Mouse (Mus musculus): ENCODE measurements at regions not wholly inside any gene's neighbourhood (a gene's known extent, or its start where the extent isn't known, plus 50 kb on each side); places are given as distances from the start of the nearest gene placed in this dataset.

- no peak overlapping the region for H3K27ac ChIP-seq
- H3K9me3 ChIP-seq, result no peaks in the 10 kb centered on the region
- H3K36me3 ChIP-seq, result no peaks in the 10 kb centered on the region
- no peaks in the 10 kb centered on the region for H3K27me3 ChIP-seq (replicated peaks)
- no peak overlapping the region for H3K4me3 ChIP-seq
- H3K9ac ChIP-seq, result no peak overlapping the region
- H3K4me2 ChIP-seq (replicated peaks), result no peak overlapping the region
- H3K4me1 ChIP-seq, result no peaks in the 10 kb centered on the region
- 83% methylated on average over 6 of the region's 6 CpGs for WGBS
- no peak for ATAC-seq (ENCODE audit: low FRiP score, low read depth)
Measured at GRCm38 (mm10) chr1:164564847-164565246, 106.7 kb upstream of the Atp1b1 start.

- no peaks in the 10 kb centered on the region for H3K27me3 ChIP-seq (replicated peaks)
- no peak overlapping the region for H3K4me2 ChIP-seq (replicated peaks)
- 84% methylated on average over 4 of the region's 4 CpGs for WGBS
- H3K4me1 ChIP-seq, result no peaks in the 10 kb centered on the region
- no peaks in the 10 kb centered on the region for H3K9me3 ChIP-seq
- H3K4me3 ChIP-seq, result no peak overlapping the region
- H3K27ac ChIP-seq, result no peak overlapping the region
- ATAC-seq (ENCODE audit: low FRiP score, low read depth), result no peak
- H3K36me3 ChIP-seq, result no peaks in the 10 kb centered on the region
- no peak overlapping the region for H3K9ac ChIP-seq
Measured at GRCm38 (mm10) chr1:164559546-164560228, 101.5 kb upstream of the Atp1b1 start.

GRCm38 (mm10) chr1:164552658-164553057, 94.5 kb upstream of the Atp1b1 start:
- H3K9ac ChIP-seq, result no peak overlapping the region
- no peak for ATAC-seq (ENCODE audit: low FRiP score, low read depth)
- H3K4me1 ChIP-seq, result no peaks in the 10 kb centered on the region
- no peaks in the 10 kb centered on the region for H3K9me3 ChIP-seq
- no peaks in the 10 kb centered on the region for H3K36me3 ChIP-seq
- WGBS, result 62% methylated on average over 4 of the region's 4 CpGs
- H3K27ac ChIP-seq, result no peak overlapping the region
- H3K27me3 ChIP-seq (replicated peaks), result no peaks in the 10 kb centered on the region
- H3K4me3 ChIP-seq, result no peak overlapping the region
- no peak overlapping the region for H3K4me2 ChIP-seq (replicated peaks)

- Histone ChIP-seq H3K4me1 (no peaks in the 10 kb centered on the region), H3K9me3 (no peaks in the 10 kb centered on the region), H3K36me3 (no peaks in the 10 kb centered on the region), H3K4me2 (replicated peaks) (no peak overlapping the region), H3K27me3 (replicated peaks) (no peaks in the 10 kb centered on the region), H3K4me3 (no peak overlapping the region), H3K9ac (no peak overlapping the region), H3K27ac (no peak overlapping the region)
- ATAC-seq (ENCODE audit: low FRiP score, low read depth), result no peak
- WGBS, result 84% methylated on average over 2 of the region's 2 CpGs
Measured at GRCm38 (mm10) chr1:164551019-164551418, 92.9 kb upstream of the Atp1b1 start.

- H3K4me3 ChIP-seq, result no peak overlapping the region
- H3K27ac ChIP-seq, result no peak overlapping the region
- H3K27me3 ChIP-seq (replicated peaks), result no peaks in the 10 kb centered on the region
- no peaks in the 10 kb centered on the region for H3K36me3 ChIP-seq
- ATAC-seq (ENCODE audit: low FRiP score, low read depth), result no peak
- H3K9ac ChIP-seq, result no peak overlapping the region
- WGBS, result 88% methylated on average over 3 of the region's 3 CpGs
- no peaks in the 10 kb centered on the region for H3K9me3 ChIP-seq
- H3K4me1 ChIP-seq, result no peaks in the 10 kb centered on the region
- H3K4me2 ChIP-seq (replicated peaks), result no peak overlapping the region
Measured at GRCm38 (mm10) chr1:164550596-164550995, 92.4 kb upstream of the Atp1b1 start.

- Histone ChIP-seq H3K27me3 (replicated peaks) (no peaks in the 10 kb centered on the region), H3K9ac (no peak overlapping the region), H3K27ac (no peak overlapping the region), H3K36me3 (no peaks in the 10 kb centered on the region), H3K4me2 (replicated peaks) (no peak overlapping the region), H3K4me3 (no peak overlapping the region), H3K9me3 (no peaks in the 10 kb centered on the region), H3K4me1 (no peaks in the 10 kb centered on the region)
- no peak for ATAC-seq (ENCODE audit: low FRiP score, low read depth)
- 70% methylated on average over 8 of the region's 8 CpGs for WGBS
Measured at GRCm38 (mm10) chr1:164548071-164548470, 89.9 kb upstream of the Atp1b1 start.

- no peak for ATAC-seq (ENCODE audit: low FRiP score, low read depth)
- Histone ChIP-seq H3K4me2 (replicated peaks) (no peak overlapping the region), H3K4me3 (no peak overlapping the region), H3K9me3 (no peaks in the 10 kb centered on the region), H3K27me3 (replicated peaks) (no peaks in the 10 kb centered on the region), H3K36me3 (no peaks in the 10 kb centered on the region), H3K9ac (no peak overlapping the region), H3K27ac (no peak overlapping the region), H3K4me1 (no peaks in the 10 kb centered on the region)
- 81% methylated on average over 4 of the region's 4 CpGs for WGBS
Measured at GRCm38 (mm10) chr1:164545843-164546242, 87.7 kb upstream of the Atp1b1 start.

GRCm38 (mm10) chr1:164543045-164543803, 85.1 kb upstream of the Atp1b1 start:
- H3K4me1 ChIP-seq, result no peaks in the 10 kb centered on the region
- WGBS, result 88% methylated on average over 9 of the region's 9 CpGs
- no peak overlapping the region for H3K27ac ChIP-seq
- no peak for ATAC-seq (ENCODE audit: low FRiP score, low read depth)
- H3K9ac ChIP-seq, result no peak overlapping the region
- no peaks in the 10 kb centered on the region for H3K27me3 ChIP-seq (replicated peaks)
- no peak overlapping the region for H3K4me3 ChIP-seq
- no peaks in the 10 kb centered on the region for H3K36me3 ChIP-seq
- no peak overlapping the region for H3K4me2 ChIP-seq (replicated peaks)
- no peaks in the 10 kb centered on the region for H3K9me3 ChIP-seq

GRCm38 (mm10) chr1:164541711-164542110, 83.6 kb upstream of the Atp1b1 start:
- H3K36me3 ChIP-seq, result no peaks in the 10 kb centered on the region
- WGBS, result 74% methylated on average over 1 of the region's 1 CpGs
- no peaks in the 10 kb centered on the region for H3K27me3 ChIP-seq (replicated peaks)
- no peaks in the 10 kb centered on the region for H3K4me1 ChIP-seq
- no peak for ATAC-seq (ENCODE audit: low FRiP score, low read depth)
- H3K27ac ChIP-seq, result no peak overlapping the region
- H3K4me3 ChIP-seq, result no peak overlapping the region
- no peaks in the 10 kb centered on the region for H3K9me3 ChIP-seq
- H3K9ac ChIP-seq, result no peak overlapping the region
- no peak overlapping the region for H3K4me2 ChIP-seq (replicated peaks)

- no peak for ATAC-seq (ENCODE audit: low FRiP score, low read depth)
- no peaks in the 10 kb centered on the region for H3K27me3 ChIP-seq (replicated peaks)
Measured at GRCm38 (mm10) chr1:164538304-164539043, 80.3 kb upstream of the Atp1b1 start.

GRCm38 (mm10) chr1:164537324-164537948, 79.3 kb upstream of the Atp1b1 start:
- no peaks in the 10 kb centered on the region for H3K36me3 ChIP-seq
- no peaks in the 10 kb centered on the region for H3K4me1 ChIP-seq
- no peak overlapping the region for H3K4me2 ChIP-seq (replicated peaks)
- no peak overlapping the region for H3K4me3 ChIP-seq
- H3K9me3 ChIP-seq, result no peaks in the 10 kb centered on the region
- H3K27me3 ChIP-seq (replicated peaks), result no peaks in the 10 kb centered on the region
- H3K27ac ChIP-seq, result no peak overlapping the region
- H3K9ac ChIP-seq, result no peak overlapping the region
- ATAC-seq (ENCODE audit: low FRiP score, low read depth), result no peak
- 80% methylated on average over 7 of the region's 7 CpGs for WGBS

More at GRCm38 (mm10) chr1:164538304-164539043, 80.3 kb upstream of the Atp1b1 start:
- 85% methylated on average over 5 of the region's 5 CpGs for whole genome bisulfite sequencing
- no peaks in the 10 kb centered on the region for H3K9me3 ChIP-seq
- H3K9ac ChIP-seq, result no peak overlapping the region
- H3K4me2 ChIP-seq (replicated peaks), result no peak overlapping the region
- no peaks in the 10 kb centered on the region for H3K4me1 ChIP-seq
- H3K27ac ChIP-seq, result no peak overlapping the region
- H3K36me3 ChIP-seq, result no peaks in the 10 kb centered on the region
- no peak overlapping the region for H3K4me3 ChIP-seq

GRCm38 (mm10) chr1:164532196-164532595, 74.0 kb upstream of the Atp1b1 start:
- no peaks in the 10 kb centered on the region for H3K9me3 ChIP-seq
- no peak overlapping the region for H3K9ac ChIP-seq
- no peak for ATAC-seq (ENCODE audit: low FRiP score, low read depth)
- WGBS, result 84% methylated on average over 5 of the region's 5 CpGs
- no peak overlapping the region for H3K4me3 ChIP-seq
- no peaks in the 10 kb centered on the region for H3K4me1 ChIP-seq
- H3K4me2 ChIP-seq (replicated peaks), result no peak overlapping the region
- no peaks in the 10 kb centered on the region for H3K36me3 ChIP-seq
- no peaks in the 10 kb centered on the region for H3K27me3 ChIP-seq (replicated peaks)
- no peak overlapping the region for H3K27ac ChIP-seq

Data from neural tube, embryonic 12.5 days (tissue).